Mouse (Mus musculus) CD4-positive, CD25-positive, alpha-beta regulatory T cell, adult 9 weeks (primary cell): Measurements from ENCODE around the gene Hoxd1. TPM values are rescaled to one million over a fixed set of nuclear protein-coding genes. Genes with fewer than 3 reads are reported as not detected.

Source experiments
- polyA plus RNA-seq: library from polyadenylated mRNA; unstranded; fragments of 100-300 nt; shearing (Covaris generic); gene quantifications from one replicate; pipeline ENCODE4 v1.2.1, GENCODE M21; 2017

Gene Hoxd1
- polyA plus RNA-seq = not detected

GRCm38 (mm10) chr2:74762522-74763244 is at the start of gene Hoxd1:
TSS of gene Hoxd1 (plus strand) at chr2:74762980.

DNA sequence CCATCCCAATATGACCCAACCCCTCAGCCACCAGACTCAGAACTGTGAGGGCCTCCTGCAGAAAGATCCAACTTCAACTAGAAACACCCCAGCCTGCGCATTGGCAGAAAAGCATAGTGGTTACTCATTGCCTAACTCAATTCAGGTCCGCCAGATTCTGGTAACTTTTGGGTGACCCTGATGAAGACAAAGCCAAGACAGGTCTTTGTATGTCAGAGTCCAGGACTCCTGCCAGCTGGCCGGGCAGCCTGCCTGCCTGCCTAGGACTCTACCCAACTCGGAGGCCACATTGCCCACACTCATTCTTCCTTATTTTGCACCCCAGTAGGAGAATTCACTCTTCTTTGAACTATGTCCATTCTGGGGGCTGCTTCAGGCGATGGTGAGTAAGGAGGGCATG is 36.2 kb upstream of the Hoxd1 start, which contains the start of gene Gm28230:
Gm28230 (plus strand) TSS at position 178 of the 400 bp plus-strand sequence.

Other genes with a start within 250 kb of the Hoxd1 start
- gene Lnpk, start 183.5 kb upstream of the Hoxd1 start, polyA plus RNA-seq = 23.7 TPM
- not detected for gene Evx2, start 103.4 kb upstream of the Hoxd1 start, polyA plus RNA-seq
- gene Hoxd13, start 94.7 kb upstream of the Hoxd1 start, polyA plus RNA-seq = not detected
- gene Hoxd12, start 88.0 kb upstream of the Hoxd1 start, polyA plus RNA-seq = not detected
- gene Hoxd11, start 83.4 kb upstream of the Hoxd1 start, polyA plus RNA-seq = not detected
- not detected for gene Hoxd10, start 71.1 kb upstream of the Hoxd1 start, polyA plus RNA-seq
- not detected for gene Hoxd9, start 65.3 kb upstream of the Hoxd1 start, polyA plus RNA-seq
- not detected for gene Hoxd8, start 58.4 kb upstream of the Hoxd1 start, polyA plus RNA-seq
- gene Hoxd3, start 51.1 kb upstream of the Hoxd1 start, polyA plus RNA-seq = not detected
- gene Hoxd4, start 51.1 kb upstream of the Hoxd1 start, polyA plus RNA-seq = not detected
- gene Gm28230, start 36.3 kb upstream of the Hoxd1 start, polyA plus RNA-seq = not detected
- gene Mtx2, start 62.8 kb downstream of the Hoxd1 start, polyA plus RNA-seq = 11.6 TPM